Mouse (Mus musculus): ENCODE data around the gene Sec61b.

DNA sequence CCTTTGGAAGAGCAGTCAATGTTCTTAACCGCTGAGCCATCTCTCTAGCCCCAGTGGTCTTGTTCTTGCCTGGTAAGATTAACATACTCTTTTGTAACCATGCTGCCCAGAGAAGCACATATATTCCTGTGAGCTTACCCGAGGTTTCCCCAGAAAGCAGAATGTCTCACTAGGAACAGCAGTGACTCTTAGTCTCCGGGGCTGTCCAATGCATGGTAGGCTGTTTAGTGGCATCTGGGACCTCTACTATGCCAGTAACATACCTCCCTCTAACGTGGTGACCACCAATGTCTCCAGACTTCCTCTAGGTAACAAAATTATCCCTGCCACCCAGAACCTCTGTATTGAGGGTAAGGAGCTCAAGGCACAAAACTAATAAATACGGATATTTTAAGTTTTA lies 43.4 kb upstream of the Sec61b start:
- no peak for TF ChIP-seq CTCF (IDR thresholded peaks at IDR 0.05; ENCODE audit: low read depth)
- TF ChIP-seq EP300 (optimal IDR thresholded peaks at IDR 0.05), result no peak
